Mouse (Mus musculus) layer of hippocampus, adult 9-10 months (tissue): Measurements from ENCODE around the gene Myh6.
A peak's percentile ranks its signal among the peaks of the same experiment; 100 is the strongest.
"Not testable (repeated sequence)": the region's sequence is repeated elsewhere in the genome, so short reads cannot be mapped to it uniquely, and the experiment has no call there.

Experiments
- DNase-seq: peaks from one replicate; pipeline ENCODE4 v3.0.0; 2022; ENCODE audit warnings: low spot score

The Myh6 gene

GRCm38 (mm10) chr14:54994869-54995186 lies 28.1 kb upstream of the Myh6 start:
- no peak for DNase-seq

GRCm38 (mm10) chr14:54994136-54994868 lies 27.6 kb upstream of the Myh6 start, which contains the start of gene Myh7:
Gene Myh7, minus strand, starts transcription at chr14:54994626.
- no peak for DNase-seq

GRCm38 (mm10) chr14:54993636-54994035 lies 26.9 kb upstream of the Myh6 start:
- no peak for DNase-seq

- no peak for DNase-seq
Observed at GRCm38 (mm10) chr14:54992196-54992595, 25.5 kb upstream of the Myh6 start.

GRCm38 (mm10) chr14:54989886-54990441 lies 23.2 kb upstream of the Myh6 start:
- DNase-seq = no peak

- DNase-seq = no peak
Observed at GRCm38 (mm10) chr14:54988882-54989281, 22.2 kb upstream of the Myh6 start.

- not testable (repeated sequence) for DNase-seq
Observed at GRCm38 (mm10) chr14:54988350-54988874, 21.7 kb upstream of the Myh6 start.

GRCm38 (mm10) chr14:54981934-54982333 lies 15.2 kb upstream of the Myh6 start:
- DNase-seq = no peak

- DNase-seq = no peak
Observed at GRCm38 (mm10) chr14:54978664-54979063, 11.9 kb upstream of the Myh6 start.

GRCm38 (mm10) chr14:54976633-54977032 lies 9.9 kb upstream of the Myh6 start, which contains the start of gene Gm17428:
Gene Gm17428, plus strand, starts transcription at chr14:54976933.
- DNase-seq = no peak

- no peak for DNase-seq
Observed at GRCm38 (mm10) chr14:54974068-54974791, 7.5 kb upstream of the Myh6 start.

GRCm38 (mm10) chr14:54972786-54973185 lies 6.1 kb upstream of the Myh6 start:
- not testable (repeated sequence) for DNase-seq

- DNase-seq = no peak
Observed at GRCm38 (mm10) chr14:54968344-54968743, 1.6 kb upstream of the Myh6 start.

GRCm38 (mm10) chr14:54967874-54968273 lies 1.1 kb upstream of the Myh6 start:
- no peak for DNase-seq

GRCm38 (mm10) chr14:54965631-54966030 lies 1.1 kb downstream of the Myh6 start:
- no peak for DNase-seq

GRCm38 (mm10) chr14:54965044-54965443 lies 1.7 kb downstream of the Myh6 start:
- no peak for DNase-seq

GRCm38 (mm10) chr14:54963727-54964126 lies 3.0 kb downstream of the Myh6 start:
- DNase-seq = no peak

GRCm38 (mm10) chr14:54962714-54963113 lies 4.0 kb downstream of the Myh6 start:
- DNase-seq = no peak

GRCm38 (mm10) chr14:54961487-54961886 lies 5.2 kb downstream of the Myh6 start:
- no peak for DNase-seq

- DNase-seq = peak; percentile 12
Observed at GRCm38 (mm10) chr14:54960769-54961168, 6.0 kb downstream of the Myh6 start.

GRCm38 (mm10) chr14:54959853-54960613 lies 6.7 kb downstream of the Myh6 start:
- DNase-seq = not testable (repeated sequence)

GRCm38 (mm10) chr14:54959197-54959596 lies 7.5 kb downstream of the Myh6 start:
- DNase-seq = no peak
